Mouse (Mus musculus) lung, embryonic 16.5 days (tissue): ENCODE results near the gene Cbx1. TPM values are rescaled to one million over a fixed set of nuclear protein-coding genes. Genes with fewer than 3 reads are reported as not detected.

Source experiments
- ATAC-seq: fragments of 200-750 bp; cut with Nextera tagmentation; 2 replicates; pipeline ENCODE4 v1.8.0; 2017; ENCODE audit warnings: low read depth, mild to moderate bottlenecking, moderate library complexity
- H3K27ac ChIP-seq: fragments of 300-500 bp; sonication (generic); 2 replicates; pipeline ENCODE4 v1.5.1; 2014; ENCODE audit warnings: mild to moderate bottlenecking, control low read depth, low read length
- H3K27me3 ChIP-seq: fragments of 300-500 bp; sonication (generic); 2 replicates; pipeline ENCODE4 v1.6.1; 2014; ENCODE audit warnings: low read depth, low read length, mixed read lengths; ENCODE audit not compliant: control insufficient read depth, insufficient read depth
- H3K36me3 ChIP-seq: fragments of 300-500 bp; sonication (generic); 2 replicates; pipeline ENCODE4 v1.6.1; 2014; ENCODE audit warnings: low read length; ENCODE audit not compliant: control insufficient read depth, insufficient read depth
- H3K4me1 ChIP-seq: fragments of 300-500 bp; sonication (generic); replicated peaks from 2 replicates; pipeline ENCODE4 v1.6.1; 2014; ENCODE audit warnings: low read length, mixed read lengths; ENCODE audit not compliant: control insufficient read depth, insufficient read depth
- H3K4me2 ChIP-seq: fragments of 300-500 bp; sonication (generic); 2 replicates; pipeline ENCODE4 v1.6.1; 2014; ENCODE audit warnings: low read depth, low read length, control low read depth
- H3K4me3 ChIP-seq: fragments of 300-500 bp; sonication (generic); 2 replicates; pipeline ENCODE4 v1.5.1; 2014; ENCODE audit warnings: mild to moderate bottlenecking, low read length, control low read depth
- H3K9ac ChIP-seq: fragments of 300-500 bp; sonication (generic); 2 replicates; pipeline ENCODE4 v1.6.1; 2014; ENCODE audit warnings: low read length, control low read depth
- H3K9me3 ChIP-seq: fragments of 300-500 bp; sonication (generic); 2 replicates; pipeline ENCODE4 v1.6.1; 2016; ENCODE audit warnings: low read length; ENCODE audit not compliant: control insufficient read depth
- WGBS: fragments of 180-500 bp; shearing (Covaris S2); extraction: QIAGEN DNeasy Blood & Tissue Kit; methylation state at CpG from one replicate; pipeline ENCODE4 v1.1.7; 2014; 5-methylcytosine and 5-hydroxymethylcytosine counted together
- polyA plus RNA-seq: library from polyadenylated mRNA; unstranded; fragments of >200 nt; fragmentation: Nextera tagmentation; extraction: Ambion mirVana; gene quantifications from 2 replicates; pipeline ENCODE4 v1.2.1, GENCODE M21; 2015

Cbx1 gene
- 100 and 102 TPM in 2 replicates for polyA plus RNA-seq

GRCm38 (mm10) chr11:96788871-96789795 is at the start of gene Cbx1:
Gene Cbx1 (plus strand): TSS chr11:96789127.
- Histone ChIP-seq H3K4me1 (peaks cover 14% of the 10 kb centered on the region), H3K4me3 (peak within 1 kb of the TSS; percentile 90), H3K9me3 (no peaks in the 10 kb centered on the region), H3K27ac (peak within 1 kb of the TSS; percentile 99), H3K36me3 (no peaks in the 10 kb centered on the region), H3K9ac (peak within 1 kb of the TSS; percentile 95), H3K4me2 (peak within 1 kb of the TSS; percentile 88), H3K27me3 (no peaks in the 10 kb centered on the region)
- ATAC-seq: peak; percentile 99
- under 1% methylated on average over 88 of the region's 93 CpGs for WGBS

- Histone ChIP-seq H3K4me3 (no peak overlapping the region), H3K27ac (no peak overlapping the region), H3K4me1 (peaks cover 7% of the 10 kb centered on the region), H3K9me3 (no peaks in the 10 kb centered on the region), H3K36me3 (no peaks in the 10 kb centered on the region), H3K27me3 (peaks cover 27% of the 10 kb centered on the region), H3K4me2 (no peak overlapping the region), H3K9ac (no peak overlapping the region)
- WGBS: 53% methylated on average over 12 of the region's 12 CpGs
- no peak for ATAC-seq
Measured at GRCm38 (mm10) chr11:96740796-96741195, 48.1 kb upstream of the Cbx1 start.

- Histone ChIP-seq H3K4me2 (no peak overlapping the region), H3K9ac (no peak overlapping the region), H3K9me3 (no peaks in the 10 kb centered on the region), H3K4me1 (no peaks in the 10 kb centered on the region; the same call in none of the 2 replicates), H3K27ac (no peak overlapping the region), H3K36me3 (no peaks in the 10 kb centered on the region), H3K4me3 (no peak overlapping the region), H3K27me3 (peaks cover 24% of the 10 kb centered on the region)
- ATAC-seq: no peak
- 18% methylated on average over 12 of the region's 12 CpGs for WGBS
Measured at GRCm38 (mm10) chr11:96741995-96742394, 46.9 kb upstream of the Cbx1 start.

- 17% methylated on average over 11 of the region's 11 CpGs for WGBS
- Histone ChIP-seq H3K36me3 (no peaks in the 10 kb centered on the region), H3K27ac (no peak overlapping the region), H3K4me3 (no peak overlapping the region), H3K4me1 (no peaks in the 10 kb centered on the region; the same call in none of the 2 replicates), H3K9ac (no peak overlapping the region), H3K27me3 (peaks cover 24% of the 10 kb centered on the region), H3K4me2 (no peak overlapping the region; the same call in 1 of the 2 replicates), H3K9me3 (no peaks in the 10 kb centered on the region)
- no peak for ATAC-seq
Measured at GRCm38 (mm10) chr11:96743000-96743399, 45.9 kb upstream of the Cbx1 start.

GRCm38 (mm10) chr11:96743891-96744290 is 45.0 kb upstream of the Cbx1 start:
- no peak overlapping the region for H3K4me3 ChIP-seq
- no peaks in the 10 kb centered on the region; the same call in none of the 2 replicates for H3K4me1 ChIP-seq
- no peaks in the 10 kb centered on the region for H3K9me3 ChIP-seq
- H3K36me3 ChIP-seq: no peaks in the 10 kb centered on the region
- H3K27ac ChIP-seq: no peak overlapping the region
- H3K9ac ChIP-seq: no peak overlapping the region
- peaks cover 24% of the 10 kb centered on the region for H3K27me3 ChIP-seq
- WGBS: 56% methylated on average over 4 of the region's 4 CpGs
- no peak for ATAC-seq
- H3K4me2 ChIP-seq: no peak overlapping the region

- no peak overlapping the region for H3K4me3 ChIP-seq
- 64% methylated on average over 6 of the region's 6 CpGs for WGBS
- no peak overlapping the region for H3K27ac ChIP-seq
- ATAC-seq: no peak
- no peaks in the 10 kb centered on the region for H3K9me3 ChIP-seq
- no peak overlapping the region for H3K9ac ChIP-seq
- no peaks in the 10 kb centered on the region; the same call in none of the 2 replicates for H3K4me1 ChIP-seq
- H3K36me3 ChIP-seq: no peaks in the 10 kb centered on the region
- H3K27me3 ChIP-seq: peaks cover 15% of the 10 kb centered on the region
- H3K4me2 ChIP-seq: no peak overlapping the region
Measured at GRCm38 (mm10) chr11:96746648-96747047, 42.3 kb upstream of the Cbx1 start.

GRCm38 (mm10) chr11:96747555-96747954 is 41.4 kb upstream of the Cbx1 start:
- no peaks in the 10 kb centered on the region for H3K36me3 ChIP-seq
- no peaks in the 10 kb centered on the region for H3K9me3 ChIP-seq
- no peak overlapping the region for H3K4me2 ChIP-seq
- no peak overlapping the region for H3K4me3 ChIP-seq
- 34% methylated on average over 3 of the region's 3 CpGs for WGBS
- H3K4me1 ChIP-seq: no peaks in the 10 kb centered on the region; the same call in none of the 2 replicates
- no peak overlapping the region for H3K9ac ChIP-seq
- peaks cover 6% of the 10 kb centered on the region; the same call in 1 of the 2 replicates for H3K27me3 ChIP-seq
- no peak for ATAC-seq
- no peak overlapping the region for H3K27ac ChIP-seq

- Histone ChIP-seq H3K27me3 (no peaks in the 10 kb centered on the region; the same call in 1 of the 2 replicates), H3K4me3 (no peak overlapping the region), H3K4me2 (no peak overlapping the region), H3K4me1 (no peaks in the 10 kb centered on the region), H3K27ac (no peak overlapping the region), H3K9me3 (no peaks in the 10 kb centered on the region), H3K9ac (no peak overlapping the region), H3K36me3 (no peaks in the 10 kb centered on the region)
- no peak for ATAC-seq
- WGBS: 93% methylated on average over 2 of the region's 2 CpGs
Measured at GRCm38 (mm10) chr11:96755298-96755697, 33.6 kb upstream of the Cbx1 start.

GRCm38 (mm10) chr11:96757421-96757820 is 31.5 kb upstream of the Cbx1 start:
- H3K27ac ChIP-seq: no peak overlapping the region
- no peaks in the 10 kb centered on the region for H3K36me3 ChIP-seq
- H3K4me1 ChIP-seq: no peaks in the 10 kb centered on the region
- no peaks in the 10 kb centered on the region for H3K27me3 ChIP-seq
- WGBS: 42% methylated on average over 4 of the region's 4 CpGs
- no peak overlapping the region for H3K4me3 ChIP-seq
- H3K4me2 ChIP-seq: no peak overlapping the region
- no peak for ATAC-seq
- H3K9ac ChIP-seq: no peak overlapping the region
- H3K9me3 ChIP-seq: no peaks in the 10 kb centered on the region
